Mouse (Mus musculus) C2C12 (cell line): ENCODE results near the gene Gprasp1.
"Not testable (repeated sequence)": the region's sequence is repeated elsewhere in the genome, so short reads cannot be mapped to it uniquely, and the experiment has no call there.

Experiments
- CEBPB ChIP-seq: IDR thresholded peaks from one replicate; pipeline ENCODE4 v1.6.1; 2011; ENCODE audit warnings: low read depth, mild to moderate bottlenecking, control low read depth, moderate library complexity
- CTCF ChIP-seq: IDR thresholded peaks from one replicate; pipeline ENCODE4 v1.5.1; 2011; ENCODE audit not compliant: control insufficient read depth, insufficient read depth, insufficient read length
- MAX ChIP-seq: IDR thresholded peaks from one replicate; pipeline ENCODE4 v1.6.1; 2011; ENCODE audit warnings: mild to moderate bottlenecking, control low read depth

- TF ChIP-seq MAX, CTCF, CEBPB: not testable (repeated sequence)
Measured at GRCm38 (mm10) chrX:135745376-135745775, 2.8 kb downstream of the Gprasp1 start.
